Mouse (Mus musculus) embryo, embryonic 9.5 days (tissue): ENCODE measurements around the gene Csdc2.
"Not testable (repeated sequence)": the region's sequence is repeated elsewhere in the genome, so short reads cannot be mapped to it uniquely, and the experiment has no call there.

Experiments used
- DNase-seq: peaks from one replicate; pipeline ENCODE4 v3.0.0-alpha.2; 2017; ENCODE audit errors: extremely low spot score

Csdc2 gene

GRCm38 (mm10) chr15:81936679-81937078, at the start of gene Csdc2:
Csdc2 (plus strand) TSS chr15:81936759.
- DNase-seq: peak; percentile 73

GRCm38 (mm10) chr15:81886795-81887550, 49.6 kb upstream of the Csdc2 start:
- DNase-seq: no peak

GRCm38 (mm10) chr15:81889175-81889574, 47.4 kb upstream of the Csdc2 start:
- no peak for DNase-seq

GRCm38 (mm10) chr15:81891140-81891802, 45.3 kb upstream of the Csdc2 start:
- DNase-seq: no peak

- DNase-seq: no peak
These were observed 44.6 kb upstream of the Csdc2 start for GRCm38 (mm10) chr15:81891822-81892580.

GRCm38 (mm10) chr15:81894002-81894401, 42.6 kb upstream of the Csdc2 start:
- no peak for DNase-seq

GRCm38 (mm10) chr15:81896407-81896806, 40.2 kb upstream of the Csdc2 start:
- DNase-seq: no peak

GRCm38 (mm10) chr15:81897607-81898285, 38.8 kb upstream of the Csdc2 start:
- no peak for DNase-seq

GRCm38 (mm10) chr15:81898751-81899150, 37.8 kb upstream of the Csdc2 start:
- no peak for DNase-seq

- DNase-seq: peak; percentile 61
These were observed 31.6 kb upstream of the Csdc2 start for GRCm38 (mm10) chr15:81904939-81905338.

GRCm38 (mm10) chr15:81907953-81908352, 28.6 kb upstream of the Csdc2 start:
- DNase-seq: no peak

- not testable (repeated sequence) for DNase-seq
These were observed 27.8 kb upstream of the Csdc2 start for GRCm38 (mm10) chr15:81908767-81909166.

GRCm38 (mm10) chr15:81912498-81912897, 24.1 kb upstream of the Csdc2 start:
- no peak for DNase-seq

GRCm38 (mm10) chr15:81914668-81915067, 21.9 kb upstream of the Csdc2 start:
- no peak for DNase-seq

GRCm38 (mm10) chr15:81915663-81916062, 20.9 kb upstream of the Csdc2 start:
- no peak for DNase-seq

GRCm38 (mm10) chr15:81917201-81917600, 19.4 kb upstream of the Csdc2 start:
- no peak for DNase-seq

GRCm38 (mm10) chr15:81917621-81918463, 18.7 kb upstream of the Csdc2 start:
- DNase-seq: peak; percentile 53

GRCm38 (mm10) chr15:81919062-81919461, 17.5 kb upstream of the Csdc2 start:
- DNase-seq: no peak

- no peak for DNase-seq
These were observed 15.9 kb upstream of the Csdc2 start for GRCm38 (mm10) chr15:81920546-81921217.

GRCm38 (mm10) chr15:81921255-81921654, 15.3 kb upstream of the Csdc2 start:
- no peak for DNase-seq
